ENCODE assay signal across 8 mouse cellular contexts in genomic region chr19:22303952-22304655, GRCm38 (mm10).
DNase-seq lines count a peak whose midpoint lies in the region; TF ChIP-seq lines count a peak whose summit lies in the region.

No protein-coding gene starts in this region.

- intact Hi-C loops in left cerebral cortex, adult 2 months (cut with DNase I), result loop anchor here (2.0 to 10.0 kb wide), 9 partner anchors 167 to 1507 kb away; partner anchors contain the start of genes Cemip2 and Trpm3

- TF ChIP-seq CTCF in left cerebral cortex, adult 2 months (IDR thresholded peaks at IDR 0.05), result peak; percentile 64

- peak overlapping the region; percentile 56; the same call in 1 of the 2 replicates for H3K27ac ChIP-seq in left cerebral cortex, adult 2 months

- peak; percentile 92 for DNase-seq in adipocyte (ENCODE audit: low spot score)
- peak; percentile 91 for DNase-seq in embryo, embryonic 10 days (ENCODE audit: low spot score)
- DNase-seq in gastrocnemius, postnatal 25 days, result peak; percentile 9
- DNase-seq in induced T-regulatory cell, adult 2 months (ENCODE audit: low read depth), result peak; percentile 76
- DNase-seq in left cerebral cortex, adult 2 months (ENCODE audit: extremely low spot score in 1 of 2, low spot score in 2 of 2), result peak; percentile 83 to 87
- DNase-seq in lung, postnatal 4 days, result peak; percentile 37 to 80
- DNase-seq in right cerebral cortex, adult 2 months (ENCODE audit: low spot score in 2 of 2), result peak; percentile 89 to 95
- peak; percentile 77 for DNase-seq in urinary bladder, postnatal 25 days (ENCODE audit: low spot score)

- peak overlapping the region; percentile 24; the same call in 1 of the 2 replicates for H3K4me3 ChIP-seq in left cerebral cortex, adult 2 months

Comparison
In these comparisons a context has a peak if more than half of its experiments do, and no peak if none do; other contexts are left out.
1. Peak in every context shown above with its lines: DNase-seq, H3K4me3 ChIP-seq and H3K27ac ChIP-seq.
2. DNase-seq: peak in every context shown above with its lines; median percentile 92 in adipocyte; 92 in right cerebral cortex, adult 2 months; 91 in embryo, embryonic 10 days; 85 in left cerebral cortex, adult 2 months; 77 in urinary bladder, postnatal 25 days; 76 in induced T-regulatory cell, adult 2 months; 58 in lung, postnatal 4 days; 9 in gastrocnemius, postnatal 25 days.